Mouse (Mus musculus) CH12.LX (cell line): Measurements from ENCODE around the gene Psme1.

Source experiments
- CTCF ChIP-seq, 2 experiments: IDR thresholded peaks in 1 of 2; conservative IDR thresholded peaks in 1 of 2; 2 replicates each; pipeline ENCODE4 v1.5.1; 2011 to 2012; ENCODE audit warnings: low read depth in 2 of 2, low read length in 2 of 2, improper control_type of control experiment in 1 of 2, inconsistent platforms in 1 of 2, mild to moderate bottlenecking in 1 of 2, moderate library complexity in 1 of 2
- MAX ChIP-seq: IDR thresholded peaks from 2 replicates; pipeline ENCODE4 v1.6.1; 2011; ENCODE audit warnings: low read length, improper control_type of control experiment
- MXI1 ChIP-seq: IDR thresholded peaks from 2 replicates; pipeline ENCODE4 v1.6.1; 2011; ENCODE audit warnings: mild to moderate bottlenecking, low read depth, low read length, improper control_type of control experiment
- POLR2A ChIP-seq: IDR thresholded peaks from 2 replicates; pipeline ENCODE4 v1.6.1; 2011; ENCODE audit warnings: low read depth, mild to moderate bottlenecking, improper control_type of control experiment, low read length
- SIN3A ChIP-seq: IDR thresholded peaks from 2 replicates; pipeline ENCODE4 v1.6.1; 2012; ENCODE audit warnings: low read length, improper control_type of control experiment, inconsistent platforms
- SMC3 ChIP-seq: IDR thresholded peaks from 2 replicates; pipeline ENCODE4 v1.6.1; 2011; ENCODE audit warnings: low read depth, low read length, improper control_type of control experiment
- TCF12 ChIP-seq: IDR thresholded peaks from 2 replicates; pipeline ENCODE4 v1.6.1; 2014; ENCODE audit warnings: low read depth, mild to moderate bottlenecking, inconsistent platforms, low read length, improper control_type of control experiment

GRCm38 (mm10) chr14:55584303-55584701 lies 6.4 kb downstream of the Psme1 start:
- TF ChIP-seq SMC3, result no peak
- no peak for TF ChIP-seq POLR2A
- no peak for TF ChIP-seq CTCF (conservative IDR thresholded peaks at IDR 0.05 in 1 of 2, IDR thresholded peaks at IDR 0.05 in 1 of 2; ENCODE audit: low read depth in 2 of 2, low read length in 2 of 2)
- no peak for TF ChIP-seq MXI1
- no peak for TF ChIP-seq SIN3A
- TF ChIP-seq MAX, result no peak
- TF ChIP-seq TCF12, result no peak
